Comparison of ENCODE assay signal across 8 mouse cellular contexts in the genomic region with DNA sequence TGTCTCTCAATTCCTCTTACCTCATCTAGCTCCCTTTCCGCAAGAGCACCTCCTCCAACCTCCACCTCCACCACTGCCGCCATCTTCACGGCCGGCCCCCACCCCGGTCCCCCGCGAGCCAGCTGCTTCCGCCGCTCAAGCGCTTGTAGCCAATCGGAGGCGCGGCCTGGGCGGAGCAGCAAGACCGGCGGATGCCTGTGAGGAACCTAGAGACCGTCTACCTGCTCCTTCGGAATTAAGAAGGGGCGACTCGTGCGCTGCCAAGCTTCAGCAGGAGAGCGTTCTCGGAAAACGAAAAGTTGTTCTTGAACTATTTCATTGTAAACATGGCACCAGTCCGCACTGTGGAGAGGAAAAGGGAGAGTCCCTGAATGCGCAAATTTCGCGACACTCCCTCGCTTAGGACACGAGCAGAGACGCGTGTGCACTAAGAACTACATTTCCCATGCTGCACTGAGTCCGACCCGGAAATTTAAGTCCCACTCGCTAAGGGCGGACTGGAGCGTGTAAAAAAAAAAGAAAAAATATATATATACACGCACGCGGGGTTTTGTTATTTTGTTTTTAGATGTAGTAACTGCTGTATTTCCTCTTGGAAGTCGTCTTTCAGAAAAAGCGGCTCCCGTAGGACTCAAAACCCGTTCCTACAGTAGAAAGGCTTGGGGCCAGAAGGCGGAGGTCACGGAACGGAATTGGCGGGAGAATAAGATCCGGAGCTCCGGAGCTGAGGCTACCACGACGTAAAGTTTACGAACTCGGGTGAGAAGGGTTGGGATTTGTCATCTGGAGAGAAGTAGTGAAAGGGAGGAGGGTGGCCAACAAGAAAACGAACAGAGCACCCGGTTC. TPM values are rescaled to one million over a fixed set of nuclear protein-coding genes. Genes with fewer than 3 reads are reported as not detected.
A peak's percentile ranks its signal among the peaks of the same experiment; 100 is the strongest.
DNase-seq lines count a peak whose midpoint lies in the region; ATAC-seq lines count a peak whose summit lies in the region.

A gene (minus strand): TSS at position 424 of the 846 bp plus-strand sequence.
A gene (plus strand): TSS at position 466 of the 846 bp plus-strand sequence.
A gene (plus strand): TSS at position 668 of the 846 bp plus-strand sequence.

- ATAC-seq in intestine, embryonic 14.5 days (replicated peaks; ENCODE audit: low FRiP score, low TSS enrichment, low read depth) = peak; percentile 97

- peak within 1 kb of the TSS; percentile 90 for H3K4me2 ChIP-seq in intestine, embryonic 14.5 days (ENCODE audit: low read length)

- peak within 1 kb of the TSS; percentile 57 for H3K9ac ChIP-seq in intestine, embryonic 14.5 days (ENCODE audit: low read length)

- H3K27me3 ChIP-seq in intestine, embryonic 14.5 days (replicated peaks; ENCODE audit: control insufficient read depth, insufficient read depth, low read length) = no peaks in the 10 kb centered on the region

- 0 out of 2 replicates have a peak, but pooled peaks cover 8% of the 10 kb centered on the region for H3K36me3 ChIP-seq in intestine, embryonic 14.5 days (ENCODE audit: control insufficient read depth, insufficient read depth, low read length)

- WGBS in intestine, embryonic 14.5 days = under 1% methylated on average over 56 of the region's 56 CpGs

- no peaks in the 10 kb centered on the region for H3K9me3 ChIP-seq in intestine, embryonic 14.5 days (ENCODE audit: control insufficient read depth, low read length)

- H3K4me1 ChIP-seq in intestine, embryonic 14.5 days (replicated peaks; ENCODE audit: control insufficient read depth, insufficient read depth, low read length) = peaks cover 21% of the 10 kb centered on the region

- intact Hi-C loops in left cerebral cortex, postnatal 14 days (cut with DNase I) = no loop called here

- peak within 1 kb of the TSS; percentile 87 for H3K27ac ChIP-seq in intestine, embryonic 14.5 days (ENCODE audit: low read depth)

- peak within 1 kb of the TSS; percentile 73 for H3K4me3 ChIP-seq in intestine, embryonic 14.5 days (ENCODE audit: low read depth, low read length)

- peak; percentile 85 to 86 for DNase-seq in adrenal gland, adult 18-20 months (ENCODE audit: low spot score in 2 of 2)
- peak; percentile 96 for DNase-seq in embryo, embryonic 11 days
- peak; percentile 92 for DNase-seq in gastrocnemius, postnatal 25 days
- DNase-seq in intestine, embryonic 14.5 days (ENCODE audit: low spot score) = peak; percentile 98
- peak; percentile 93 to 94 for DNase-seq in left cerebral cortex, postnatal 14 days (ENCODE audit: low spot score in 2 of 2)
- DNase-seq in mesoderm, embryonic 11.5 days (ENCODE audit: low read depth, low spot score) = peak; percentile 91
- DNase-seq in right cerebral cortex, postnatal 36 days (ENCODE audit: low spot score in 2 of 2) = peak; percentile 91 to 93
- DNase-seq in yolk sac, embryonic 10.5 days (ENCODE audit: low spot score) = peak; percentile 95

RNA-seq across cellular contexts. Expression of the first gene that starts in this region (rescaled TPM):
- 10 to 100 TPM; 38.5 to 38.7 TPM for total RNA-seq in adrenal gland, adult 18-20 months (2021)
- 10 to 100 TPM; 22.4 to 24.2 TPM for total RNA-seq in gastrocnemius, postnatal 25 days (2021)
- 29.3 and 31.7 TPM in 2 replicates for polyA plus RNA-seq in intestine, embryonic 14.5 days (2014; fragmentation: Nextera tagmentation; extraction: Ambion mirVana)
- 10 to 100 TPM; 38.4 to 49.9 TPM for total RNA-seq in left cerebral cortex, postnatal 14 days (2021)

RNA-seq across cellular contexts. Expression of the second gene that starts in this region (rescaled TPM):
- total RNA-seq in adrenal gland, adult 18-20 months (2021) = 10 to 100 TPM; 11.6 to 12.6 TPM
- 1 to 10 TPM; 4.5 to 5.1 TPM for total RNA-seq in gastrocnemius, postnatal 25 days (2021)
- 22.7 and 25.8 TPM in 2 replicates for polyA plus RNA-seq in intestine, embryonic 14.5 days (2014; fragmentation: Nextera tagmentation; extraction: Ambion mirVana)
- total RNA-seq in left cerebral cortex, postnatal 14 days (2021) = 10 to 100 TPM; 20.4 to 22.5 TPM

RNA-seq across cellular contexts. Expression of the third gene that starts in this region (rescaled TPM):
- total RNA-seq in adrenal gland, adult 18-20 months (2021) = under 1 TPM; 0.89 to 0.99 TPM
- total RNA-seq in gastrocnemius, postnatal 25 days (2021) = under 1 TPM in 1 of 2 experiments, not detected in 1; 0.80 TPM
- 1.1 and 1.5 TPM in 2 replicates for polyA plus RNA-seq in intestine, embryonic 14.5 days (2014; fragmentation: Nextera tagmentation; extraction: Ambion mirVana)
- total RNA-seq in left cerebral cortex, postnatal 14 days (2021) = 1 to 10 TPM; 1.4 to 1.8 TPM

Comparison
In these comparisons a context has a peak if more than half of its experiments do, and no peak if none do; other contexts are left out.
1. Peak in every context shown above with its lines: DNase-seq, ATAC-seq, H3K4me3 ChIP-seq and H3K27ac ChIP-seq.